Mouse (Mus musculus) ES-E14 (cell line): ENCODE measurements around the gene Loxl3.

Experiments
- CHD2 ChIP-seq: IDR thresholded peaks from 2 replicates; pipeline ENCODE4 v1.6.1; 2014; ENCODE audit warnings: mild to moderate bottlenecking, low read depth, low read length, inconsistent platforms
- HCFC1 ChIP-seq: IDR thresholded peaks from 2 replicates; pipeline ENCODE4 v1.6.1; 2012; ENCODE audit warnings: low read length, inconsistent platforms, borderline replicate concordance; ENCODE audit not compliant: insufficient read depth
- MAFK ChIP-seq: IDR thresholded peaks from 2 replicates; pipeline ENCODE4 v1.6.1; 2014; ENCODE audit warnings: mild to moderate bottlenecking, low read depth, low read length, inconsistent platforms; ENCODE audit not compliant: insufficient read depth
- ZC3H11A ChIP-seq: IDR thresholded peaks from 2 replicates; pipeline ENCODE4 v1.6.1; 2012; ENCODE audit warnings: low read depth, mild to moderate bottlenecking, inconsistent platforms, low read length, borderline replicate concordance

DNA sequence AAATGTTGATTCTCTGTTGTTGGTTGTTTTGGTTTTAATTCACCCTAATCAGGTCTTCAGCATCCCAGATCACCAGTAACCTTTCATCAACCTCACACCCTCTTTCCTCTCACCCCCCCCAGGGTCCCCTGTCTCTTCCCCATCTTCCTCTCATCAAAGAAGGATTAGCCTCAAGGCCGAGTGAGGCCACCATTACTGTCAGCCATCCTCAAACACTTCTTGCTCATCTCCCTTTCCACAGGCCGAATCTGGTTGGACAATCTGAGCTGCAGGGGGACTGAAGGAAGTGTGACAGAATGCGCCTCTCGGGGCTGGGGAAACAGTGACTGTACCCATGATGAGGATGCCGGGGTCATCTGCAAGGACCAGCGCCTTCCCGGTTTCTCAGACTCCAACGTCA lies 3.2 kb downstream of the Loxl3 start:
- TF ChIP-seq HCFC1, result no peak
- no peak for TF ChIP-seq MAFK
- no peak for TF ChIP-seq ZC3H11A
- no peak for TF ChIP-seq CHD2
